Mouse (Mus musculus) liver, embryonic 14.5 days (tissue): ENCODE data around the gene Syk.

ENCODE experiments used
- CTCF ChIP-seq: IDR thresholded peaks from 2 replicates; pipeline ENCODE4 v1.5.1; 2016; ENCODE audit warnings: antibody characterized with exemption, low read depth, control low read depth
- EP300 ChIP-seq: IDR thresholded peaks from 2 replicates; pipeline ENCODE4 v1.6.1; 2016; ENCODE audit warnings: antibody characterized with exemption, low read depth

- TF ChIP-seq CTCF = no peak
- no peak for TF ChIP-seq EP300
Measured at GRCm38 (mm10) chr13:52562166-52562571, 20.8 kb upstream of the Syk start.
